Mouse (Mus musculus) cerebellum, adult 18-20 months (tissue): ENCODE data around the gene Kpna7.
A peak's percentile ranks its signal among the peaks of the same experiment; 100 is the strongest.

ENCODE experiments used
- DNase-seq, 2 experiments: peaks; one replicate each; pipeline ENCODE4 v3.0.0; 2021

Gene Kpna7

DNA sequence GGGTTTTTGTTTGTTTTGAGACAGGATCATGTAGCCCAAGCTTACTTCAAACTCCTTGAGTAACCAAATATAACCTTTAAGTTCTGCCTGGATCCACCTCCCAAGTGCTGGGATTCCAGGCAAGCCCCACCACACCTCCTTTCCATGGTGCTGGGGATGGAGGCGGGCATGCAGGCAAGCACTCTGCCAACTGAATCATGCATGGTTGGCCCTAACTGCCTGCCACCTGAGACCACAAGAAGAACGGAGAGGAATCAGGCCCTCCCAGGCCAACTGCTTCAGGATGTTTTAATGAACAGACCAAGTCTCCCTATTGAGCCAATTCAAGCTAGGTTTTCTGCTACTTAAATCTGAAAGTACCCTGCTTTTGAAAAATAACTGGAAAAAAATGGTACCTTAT, 131.2 kb downstream of the Kpna7 start:
- no peak for DNase-seq

DNA sequence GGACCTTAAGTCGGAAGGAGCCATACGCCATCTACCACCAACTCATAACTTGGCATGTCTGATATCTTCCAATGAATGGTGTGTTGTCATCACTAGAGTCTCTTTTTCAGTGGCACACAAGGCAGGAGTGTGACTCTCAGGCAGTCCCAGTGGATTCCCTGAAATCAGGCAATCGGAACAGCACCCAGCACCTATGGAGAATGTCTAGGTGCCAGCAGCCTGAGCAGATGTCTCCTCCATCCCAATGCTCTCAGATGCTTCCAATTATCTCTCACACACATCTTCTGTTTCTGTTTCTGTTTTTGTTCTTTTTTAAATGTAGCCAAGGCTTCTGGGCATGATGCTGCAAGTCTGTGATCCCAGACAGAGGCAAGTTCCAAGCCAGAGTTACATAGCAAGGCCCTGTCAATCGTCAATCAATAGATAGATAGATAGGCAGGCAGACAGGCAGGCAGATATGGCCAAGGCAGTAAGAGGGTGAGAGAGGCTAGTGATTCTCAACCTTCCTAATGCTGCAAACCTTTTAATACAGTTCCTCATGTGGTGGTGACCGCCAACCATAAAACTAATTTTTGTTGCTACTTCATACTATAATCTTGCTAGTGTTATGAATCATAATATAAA, 133.3 kb downstream of the Kpna7 start:
- DNase-seq, result no peak

- no peak for DNase-seq
These were observed 134.0 kb downstream of the Kpna7 start for GRCm38 (mm10) chr5:144949856-144950255.

DNA sequence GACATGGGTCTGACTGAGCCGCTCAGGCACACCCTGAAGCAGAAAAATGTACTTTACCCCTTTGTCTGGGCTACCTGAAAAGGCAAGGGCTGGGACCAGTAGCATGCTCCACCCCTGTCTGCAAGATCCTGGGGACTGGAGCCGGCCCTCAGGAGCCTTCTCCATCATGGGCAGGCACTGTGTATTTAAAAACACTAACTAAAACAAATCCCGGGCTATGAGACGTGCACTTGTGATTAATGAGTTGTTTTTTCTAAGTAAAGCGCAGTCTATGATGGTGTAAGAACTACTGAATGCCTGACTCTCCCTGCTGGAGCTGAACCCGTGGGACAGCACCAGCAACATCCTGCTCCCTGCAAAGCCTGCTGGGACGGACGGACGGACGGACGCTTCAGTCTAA, 135.4 kb downstream of the Kpna7 start:
- DNase-seq, result no peak

- no peak for DNase-seq
These were observed 135.8 kb downstream of the Kpna7 start for GRCm38 (mm10) chr5:144948002-144948401.

DNA sequence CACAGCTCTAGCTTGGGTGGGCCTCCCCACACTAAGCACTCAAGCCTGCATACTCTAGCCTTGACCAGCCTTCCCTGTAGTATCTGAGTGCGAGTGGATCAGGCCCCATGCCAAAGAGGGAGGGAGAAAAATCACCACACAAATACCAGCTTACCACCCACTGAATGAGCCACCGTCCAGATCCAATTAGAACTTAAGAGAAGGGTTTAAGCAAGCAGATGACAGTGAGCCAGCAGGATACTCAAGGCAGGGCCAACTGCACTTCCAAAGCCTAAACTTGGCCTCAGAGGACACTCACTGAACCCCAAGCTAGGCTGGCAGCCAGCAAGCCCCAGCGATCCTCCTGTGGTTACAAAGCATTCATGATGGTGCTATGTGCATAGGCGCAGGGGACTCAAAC, 137.8 kb downstream of the Kpna7 start:
- peak; percentile 32 to 41 for DNase-seq

- DNase-seq, result no peak
These were observed 138.9 kb downstream of the Kpna7 start for GRCm38 (mm10) chr5:144944932-144945331.

GRCm38 (mm10) chr5:144944370-144944769, 139.5 kb downstream of the Kpna7 start:
- no peak for DNase-seq

GRCm38 (mm10) chr5:144943346-144943745, 140.5 kb downstream of the Kpna7 start:
- no peak for DNase-seq

DNA sequence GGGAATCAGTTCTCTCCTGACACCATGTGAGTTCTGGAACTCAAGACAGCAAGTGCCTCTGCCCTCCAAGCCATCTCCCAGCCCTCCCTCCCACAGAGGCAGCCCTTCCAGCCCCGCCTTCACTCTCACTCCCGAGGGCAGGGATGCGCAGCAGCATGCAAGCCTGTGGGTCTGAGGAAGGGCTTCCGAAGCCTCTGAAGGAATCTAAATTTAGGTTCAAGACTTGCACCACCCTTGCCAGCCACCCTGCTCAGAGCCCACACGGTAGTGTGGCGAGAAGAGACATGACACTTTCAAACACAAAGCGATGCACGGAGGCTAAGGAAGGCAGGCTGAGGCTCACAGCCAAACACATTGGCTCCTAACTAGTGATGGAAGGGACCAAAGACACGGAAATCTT, 141.4 kb downstream of the Kpna7 start:
- DNase-seq, result no peak

- no peak for DNase-seq
These were observed 142.9 kb downstream of the Kpna7 start for GRCm38 (mm10) chr5:144940904-144941303.

DNA sequence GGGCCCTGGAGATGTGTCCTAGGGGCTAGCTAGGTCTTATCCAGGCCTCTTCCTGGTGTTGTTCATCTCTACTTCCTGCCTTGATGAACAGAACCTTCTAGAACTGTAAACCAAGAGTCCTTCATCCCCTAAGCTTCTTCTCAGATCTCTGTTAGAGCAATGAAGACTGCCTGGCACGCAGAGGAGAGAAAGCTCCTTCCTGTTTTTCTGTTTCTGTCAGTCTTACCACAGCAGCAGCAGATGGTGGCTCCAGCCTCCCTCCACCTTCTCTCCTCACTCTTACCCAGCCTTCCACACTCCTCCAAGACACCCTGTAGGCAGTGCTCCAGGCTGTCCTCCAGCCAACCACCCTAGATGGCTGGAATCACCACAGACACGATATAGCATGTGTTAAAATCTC, 146.5 kb downstream of the Kpna7 start:
- DNase-seq, result no peak
